Mouse (Mus musculus) liver, embryonic 14.5 days (tissue): ENCODE data around the gene Txnrd3. TPM values are rescaled to one million over a fixed set of nuclear protein-coding genes. Genes with fewer than 3 reads are reported as not detected.

Experiments
- ATAC-seq: fragments of 200-750 bp; cut with Nextera tagmentation; 2 replicates; pipeline ENCODE4 v1.8.0; 2017; ENCODE audit warnings: moderate number of reproducible peaks, mild to moderate bottlenecking, moderate library complexity; ENCODE audit not compliant: insufficient read depth
- DNase-seq, 3 experiments: peaks; one replicate each; pipeline ENCODE4 v3.0.0-alpha.2; 2012 to 2013; ENCODE audit warnings: low read depth in 3 of 3, low spot score in 3 of 3
- H3K27ac ChIP-seq: fragments of 300-500 bp; sonication (generic); 2 replicates; pipeline ENCODE4 v1.5.1; 2014; ENCODE audit warnings: moderate library complexity, mild to moderate bottlenecking, control low read depth, inconsistent platforms
- H3K27me3 ChIP-seq: fragments of 300-500 bp; sonication (generic); 2 replicates; pipeline ENCODE4 v1.6.1; 2014; ENCODE audit warnings: mild to moderate bottlenecking, low read length, moderate library complexity; ENCODE audit not compliant: control insufficient read depth, insufficient read depth
- H3K36me3 ChIP-seq: fragments of 300-500 bp; sonication (generic); replicated peaks from 2 replicates; pipeline ENCODE4 v1.6.1; 2014; ENCODE audit warnings: low read depth; ENCODE audit not compliant: control insufficient read depth, insufficient read depth
- H3K4me1 ChIP-seq, 2 experiments: fragments of 200-500 bp in 1 of 2; fragments of 300-500 bp in 1 of 2; sonication (generic) in 1 of 2; replicated peaks; 2 replicates each; pipeline ENCODE4 v1.6.1; 2012 to 2014; ENCODE audit warnings: antibody characterized with exemption in 1 of 2, inconsistent platforms in 1 of 2, low read length in 1 of 2; ENCODE audit not compliant: control insufficient read depth in 2 of 2, insufficient read depth in 2 of 2
- H3K4me2 ChIP-seq: fragments of 300-500 bp; sonication (generic); 2 replicates; pipeline ENCODE4 v1.6.1; 2014; ENCODE audit warnings: low read depth, mild to moderate bottlenecking, control low read depth, moderate library complexity
- H3K4me3 ChIP-seq, 2 experiments: fragments of 200-500 bp in 1 of 2; fragments of 300-500 bp in 1 of 2; sonication (generic) in 1 of 2; 2 replicates each; pipeline ENCODE4 v1.5.1; 2012 to 2014; ENCODE audit warnings: low read depth in 2 of 2, low read length in 2 of 2, mild to moderate bottlenecking in 2 of 2, control low read depth in 1 of 2, inconsistent platforms in 1 of 2, moderate library complexity in 1 of 2; ENCODE audit not compliant: insufficient read depth in 1 of 2
- H3K9ac ChIP-seq: fragments of 300-500 bp; sonication (generic); replicated peaks from 2 replicates; pipeline ENCODE4 v1.6.1; 2014; ENCODE audit warnings: mild to moderate bottlenecking, control low read depth, moderate library complexity
- H3K9me3 ChIP-seq: fragments of 300-500 bp; sonication (generic); 2 replicates; pipeline ENCODE4 v1.6.1; 2016; ENCODE audit warnings: low read length, mixed read lengths; ENCODE audit not compliant: control insufficient read depth
- CTCF ChIP-seq: IDR thresholded peaks from 2 replicates; pipeline ENCODE4 v1.5.1; 2016; ENCODE audit warnings: antibody characterized with exemption, low read depth, control low read depth
- EP300 ChIP-seq: IDR thresholded peaks from 2 replicates; pipeline ENCODE4 v1.6.1; 2016; ENCODE audit warnings: antibody characterized with exemption, low read depth
- WGBS: fragments of 180-500 bp; shearing (Covaris S2); extraction: QIAGEN DNeasy Blood & Tissue Kit; methylation state at CpG from one replicate; pipeline ENCODE4 v1.1.7; 2014; ENCODE audit not compliant: insufficient replicate concordance; 5-methylcytosine and 5-hydroxymethylcytosine counted together
- polyA plus RNA-seq, 2 experiments: library from polyadenylated mRNA; depleted of rRNA in 1 of 2; stranded (reverse) in 1 of 2; unstranded in 1 of 2; fragments of >200 nt; fragmentation: Nextera tagmentation in 1 of 2; extraction: Ambion mirVana in 1 of 2; gene quantifications; 2 replicates each; pipeline versions ENCODE4 v1.2.1 to v1.2.3; 2012 to 2014

The Txnrd3 gene
- polyA plus RNA-seq, 2 experiments: 1.7 to 2.6 TPM

DNA sequence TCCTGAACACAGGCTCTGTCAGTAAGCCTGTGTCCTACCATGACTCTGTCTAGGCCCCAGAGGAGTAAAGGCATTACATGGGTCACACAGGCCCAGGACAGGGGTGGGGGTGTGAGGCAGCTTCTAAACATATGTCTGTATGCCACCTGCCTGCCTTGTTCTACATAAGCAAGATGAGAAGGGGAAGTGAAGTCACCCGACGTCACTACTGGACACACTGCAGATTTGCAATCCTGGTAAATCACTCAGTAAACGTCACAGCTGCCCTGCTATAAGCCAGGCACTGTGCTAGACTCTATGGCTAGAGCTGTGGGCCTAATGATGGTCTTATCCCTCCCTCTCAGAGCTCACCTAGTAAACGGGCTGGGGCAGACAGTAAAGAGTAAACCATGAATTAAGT is 5.8 kb upstream of the Txnrd3 start:
- Histone ChIP-seq H3K4me2 (no peak overlapping the region), H3K27ac (no peak overlapping the region), H3K9me3 (no peaks in the 10 kb centered on the region), H3K36me3 (no peaks in the 10 kb centered on the region), H3K9ac (no peak overlapping the region), H3K4me3 (no peak overlapping the region), H3K4me1 (no peaks in the 10 kb centered on the region), H3K27me3 (no peaks in the 10 kb centered on the region)
- WGBS: 24% methylated on average over 4 of the region's 4 CpGs
- ATAC-seq (no peak), DNase-seq (no peak)
- TF ChIP-seq EP300: no peak
- TF ChIP-seq CTCF: no peak

- ATAC-seq (no peak), DNase-seq (no peak)
- no peaks in the 10 kb centered on the region for H3K9me3 ChIP-seq
- no peak overlapping the region for H3K4me3 ChIP-seq
- WGBS: 32% methylated on average over 2 of the region's 2 CpGs
- TF ChIP-seq CTCF (peak; percentile 78), EP300 (no peak)
- no peaks in the 10 kb centered on the region for H3K27me3 ChIP-seq
- H3K9ac ChIP-seq: no peak overlapping the region
- no peak overlapping the region for H3K27ac ChIP-seq
- H3K4me1 ChIP-seq: peaks cover 0 to 6% of the 10 kb centered on the region in 2 experiments; a peak in 2 of 4 replicates
- no peaks in the 10 kb centered on the region for H3K36me3 ChIP-seq
- H3K4me2 ChIP-seq: no peak overlapping the region
Measured at GRCm38 (mm10) chr6:89639025-89639424, 4.8 kb upstream of the Txnrd3 start.

GRCm38 (mm10) chr6:89644271-89645075 is 685 bp downstream of the Txnrd3 start:
- Histone ChIP-seq H3K36me3 (no peaks in the 10 kb centered on the region), H3K4me1 (peaks cover 0 to 7% of the 10 kb centered on the region in 2 experiments; a peak in 2 of 4 replicates), H3K4me2 (peak overlapping the region; percentile 75), H3K4me3 (peak overlapping the region; percentile 57 to 59), H3K9me3 (no peaks in the 10 kb centered on the region), H3K9ac (no peak overlapping the region; the same call in 1 of the 2 replicates), H3K27me3 (no peaks in the 10 kb centered on the region), H3K27ac (no peak overlapping the region)
- DNase-seq: peak; percentile 70 to 78 (median 72)
- under 1% methylated on average over 41 of the region's 41 CpGs for WGBS
- no peak for TF ChIP-seq EP300
- TF ChIP-seq CTCF: peak; percentile 12; the same call in 1 of the 2 replicates
- ATAC-seq: peak; percentile 93

DNA sequence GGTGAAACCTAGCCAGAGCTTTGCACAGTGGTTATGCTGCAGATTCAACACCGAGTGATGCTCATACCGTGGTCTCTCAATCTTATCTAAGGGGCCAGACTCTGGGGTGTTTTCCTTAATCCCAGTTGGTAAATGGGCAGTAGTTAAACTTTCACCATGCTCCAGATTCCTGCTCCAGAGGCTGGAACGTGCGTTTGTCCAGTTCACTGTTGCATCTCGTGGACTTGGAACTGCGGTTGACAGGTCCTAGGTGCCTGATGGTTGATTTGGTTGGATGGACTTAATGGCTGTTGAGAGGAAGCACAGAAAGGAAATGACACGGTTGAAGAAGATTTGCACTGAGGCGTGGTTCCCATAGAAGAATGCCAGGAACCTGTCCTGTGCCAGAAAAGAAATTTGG is 6.1 kb downstream of the Txnrd3 start:
- H3K4me2 ChIP-seq: no peak overlapping the region
- no peak for DNase-seq
- 51% methylated on average over 8 of the region's 8 CpGs for WGBS

DNA sequence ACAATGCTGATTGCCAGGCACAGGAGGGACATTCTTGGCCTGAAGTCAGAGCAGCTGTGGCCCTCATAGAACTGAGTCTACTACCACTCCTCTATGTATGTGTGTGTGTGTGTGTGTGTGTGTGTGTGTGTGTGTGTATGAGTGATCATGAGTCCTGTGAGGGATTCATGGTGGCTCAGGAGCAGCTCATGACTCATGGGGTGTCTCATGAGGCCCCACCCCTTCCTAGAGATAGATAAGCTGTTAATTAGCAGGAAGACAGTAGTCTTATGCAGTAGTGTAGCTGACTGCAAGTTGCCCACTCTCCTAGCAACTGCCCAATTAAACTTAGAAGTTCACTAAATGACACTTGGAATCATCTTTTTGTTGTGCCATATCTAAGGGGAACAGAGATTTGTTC is 8.0 kb downstream of the Txnrd3 start:
- TF ChIP-seq CTCF (no peak), EP300 (no peak)

More for the DNA sequence above, 6.1 kb downstream of the Txnrd3 start:
- TF ChIP-seq EP300 (no peak), CTCF (no peak)
- Histone ChIP-seq H3K4me3 (no peak overlapping the region), H3K9me3 (no peaks in the 10 kb centered on the region), H3K27ac (no peak overlapping the region), H3K4me1 (0 out of 4 replicates have a peak, but pooled peaks cover 0 to 4% of the 10 kb centered on the region in 2 experiments), H3K27me3 (no peaks in the 10 kb centered on the region), H3K36me3 (no peaks in the 10 kb centered on the region), H3K9ac (no peak overlapping the region)
- no peak for ATAC-seq

More for the DNA sequence above, 8.0 kb downstream of the Txnrd3 start:
- Histone ChIP-seq H3K27ac (no peak overlapping the region), H3K4me3 (no peak overlapping the region), H3K27me3 (no peaks in the 10 kb centered on the region), H3K9ac (no peak overlapping the region), H3K9me3 (no peaks in the 10 kb centered on the region), H3K4me2 (no peak overlapping the region), H3K4me1 (0 out of 4 replicates have a peak, but pooled peaks cover 0 to 3% of the 10 kb centered on the region in 2 experiments), H3K36me3 (no peaks in the 10 kb centered on the region)
- DNase-seq: no peak
- no peak for ATAC-seq
